Mouse (Mus musculus): ENCODE data around the gene Ptprb. TPM values are rescaled to one million over a fixed set of nuclear protein-coding genes. Genes with fewer than 3 reads are reported as not detected.

The Ptprb gene
- total RNA-seq, 2 experiments from 2014 or later: not detected

DNA sequence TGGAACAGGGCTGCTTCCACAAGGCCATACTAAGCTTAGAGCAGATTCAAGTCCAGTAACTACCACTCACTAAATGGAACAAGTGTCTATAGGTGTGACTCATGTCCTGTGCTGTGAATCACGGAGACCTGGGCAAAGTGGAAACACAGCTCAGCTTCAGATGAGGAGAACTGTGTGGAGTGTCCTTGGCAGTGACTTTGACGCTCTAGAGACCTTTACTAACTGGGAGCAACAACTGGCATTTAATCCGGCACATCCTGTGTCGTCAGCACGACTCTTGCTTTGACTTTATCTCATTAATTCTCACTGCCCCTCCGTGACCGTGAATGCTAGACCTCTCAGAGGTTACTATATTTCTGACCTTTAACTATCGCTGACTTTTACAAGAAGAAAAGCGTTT is 135.5 kb downstream of the Ptprb start:
- no peak for ATAC-seq (replicated peaks; ENCODE audit: low FRiP score, poor library complexity, severe bottlenecking)

DNA sequence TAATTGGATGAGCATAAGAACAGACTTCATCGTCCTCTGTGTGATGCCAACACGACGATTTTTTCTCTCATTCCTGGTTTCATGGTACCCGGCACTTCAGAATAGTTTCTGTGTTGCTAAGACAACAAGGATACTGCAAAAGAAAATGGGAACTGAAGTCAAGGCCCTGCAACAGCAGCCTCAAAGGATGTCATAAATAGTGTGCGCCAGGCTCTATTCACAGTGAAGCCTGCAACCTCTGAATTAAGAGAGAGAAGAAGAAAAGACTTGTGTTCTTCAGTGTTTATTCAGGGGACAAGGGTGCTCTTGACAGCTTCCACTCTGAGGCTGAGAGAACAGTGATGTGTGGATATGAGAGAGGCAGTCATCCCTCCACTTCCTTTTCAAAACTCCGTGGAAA is 140.8 kb downstream of the Ptprb start:
- ATAC-seq (replicated peaks; ENCODE audit: low FRiP score, poor library complexity, severe bottlenecking): no peak

DNA sequence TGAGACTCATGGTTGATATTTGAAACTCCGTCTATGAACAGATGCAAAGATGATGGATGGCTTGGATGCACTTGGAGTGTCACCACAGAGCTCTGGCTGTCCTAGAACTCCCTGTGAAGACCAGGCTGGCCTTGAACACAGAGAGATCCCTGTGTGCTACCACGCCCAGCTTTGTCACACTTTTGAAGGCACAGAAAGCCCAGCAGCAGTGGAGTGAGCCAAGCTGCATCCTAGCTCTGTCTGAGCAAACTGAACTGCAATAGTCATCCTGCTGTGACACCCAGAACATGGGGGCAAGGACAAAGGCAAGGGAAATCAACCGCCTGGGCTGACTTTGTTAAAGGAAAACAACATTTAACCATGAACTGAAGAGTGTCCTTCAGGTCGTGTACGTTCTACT is 141.4 kb downstream of the Ptprb start:
- no peak for ATAC-seq (replicated peaks; ENCODE audit: low FRiP score, poor library complexity, severe bottlenecking)

DNA sequence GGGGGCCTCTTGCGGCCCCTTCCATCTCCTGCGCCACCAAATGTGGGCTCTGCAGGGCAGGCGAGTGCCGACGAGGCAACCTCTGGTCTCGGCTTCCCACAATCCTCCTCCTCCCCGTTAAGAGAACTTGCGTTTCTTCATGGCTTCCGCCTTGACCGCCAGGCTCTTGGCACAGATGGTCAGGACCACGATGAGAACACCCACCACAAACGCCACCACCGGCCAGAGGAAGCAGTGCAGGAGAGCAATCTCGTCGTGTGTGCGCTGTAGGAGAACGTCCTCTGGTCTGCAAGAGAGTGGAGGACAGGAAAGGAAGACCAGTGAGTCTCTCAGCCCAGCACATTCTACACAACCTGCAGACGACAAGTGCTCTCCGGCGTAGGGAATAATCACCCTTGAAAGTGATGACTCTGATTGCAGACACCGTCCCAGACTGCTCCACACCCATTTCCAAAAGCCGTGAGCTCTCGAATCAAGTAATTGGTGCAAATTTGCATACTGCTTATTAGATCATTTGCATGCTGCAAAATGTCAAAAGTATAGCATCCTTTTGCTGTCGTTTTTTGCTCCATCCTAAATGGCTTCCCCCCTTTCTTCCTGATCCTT is 142.9 kb downstream of the Ptprb start:
- no peak for ATAC-seq (replicated peaks; ENCODE audit: low FRiP score, poor library complexity, severe bottlenecking)

DNA sequence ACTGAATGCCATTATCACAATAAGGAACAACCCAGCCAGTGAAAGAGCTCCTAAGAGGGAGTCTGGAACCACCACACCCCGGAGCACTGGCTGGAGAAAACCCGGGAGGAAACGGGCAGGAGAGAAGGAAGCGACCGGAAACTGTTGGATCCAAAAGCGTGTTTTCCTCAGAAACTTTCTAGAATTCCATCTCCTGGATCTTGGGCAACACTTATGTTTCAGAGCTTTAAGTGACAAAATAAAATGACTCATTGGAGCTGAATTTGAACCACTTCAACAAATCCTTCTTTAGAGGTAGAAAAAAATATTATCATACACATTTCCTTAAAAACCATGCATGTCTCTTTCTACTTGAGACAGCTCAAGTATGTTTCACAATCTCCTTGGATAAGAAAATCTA is 145.7 kb downstream of the Ptprb start:
- ATAC-seq (replicated peaks; ENCODE audit: low FRiP score, poor library complexity, severe bottlenecking): no peak

DNA sequence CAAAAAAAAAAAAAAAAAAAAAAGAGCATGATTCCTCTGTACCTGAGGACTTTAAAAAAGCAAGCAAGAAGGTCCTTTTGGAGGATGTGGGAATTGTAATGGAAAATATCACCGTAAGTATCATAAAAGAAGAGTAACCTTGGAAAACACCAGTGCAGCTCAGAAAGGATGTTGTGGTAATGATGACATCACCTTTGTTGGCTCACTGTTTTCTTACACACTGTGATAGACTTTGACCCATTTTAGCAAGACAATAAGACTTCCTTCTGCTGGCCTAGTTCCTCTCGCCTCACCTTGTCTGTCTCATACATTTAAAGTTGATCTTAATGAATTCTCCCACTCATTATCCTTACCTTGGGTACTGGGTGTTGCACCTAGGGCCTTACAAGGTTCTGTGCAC is 147.2 kb downstream of the Ptprb start:
- ATAC-seq (replicated peaks; ENCODE audit: low FRiP score, poor library complexity, severe bottlenecking): no peak

DNA sequence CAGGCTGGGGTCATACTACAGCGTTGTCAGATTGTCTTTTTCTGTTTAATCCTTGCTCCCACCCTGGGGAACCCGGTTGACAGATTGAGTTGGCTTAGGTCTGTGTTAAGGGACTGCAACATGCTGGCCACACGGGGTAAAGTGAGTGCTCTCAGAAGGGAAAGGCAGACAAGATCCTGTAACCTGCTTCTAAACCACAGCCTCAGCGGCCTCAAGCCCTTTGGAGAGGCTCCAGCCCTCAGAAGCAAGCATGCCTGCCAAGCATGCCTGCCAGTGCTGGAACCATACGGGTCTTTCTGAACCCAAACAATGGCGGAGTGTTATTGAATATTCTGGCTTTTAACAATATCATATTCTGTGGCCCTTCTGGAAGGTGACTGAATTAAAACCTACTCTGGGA is 149.6 kb downstream of the Ptprb start:
- ATAC-seq (replicated peaks; ENCODE audit: low FRiP score, poor library complexity, severe bottlenecking): no peak

DNA sequence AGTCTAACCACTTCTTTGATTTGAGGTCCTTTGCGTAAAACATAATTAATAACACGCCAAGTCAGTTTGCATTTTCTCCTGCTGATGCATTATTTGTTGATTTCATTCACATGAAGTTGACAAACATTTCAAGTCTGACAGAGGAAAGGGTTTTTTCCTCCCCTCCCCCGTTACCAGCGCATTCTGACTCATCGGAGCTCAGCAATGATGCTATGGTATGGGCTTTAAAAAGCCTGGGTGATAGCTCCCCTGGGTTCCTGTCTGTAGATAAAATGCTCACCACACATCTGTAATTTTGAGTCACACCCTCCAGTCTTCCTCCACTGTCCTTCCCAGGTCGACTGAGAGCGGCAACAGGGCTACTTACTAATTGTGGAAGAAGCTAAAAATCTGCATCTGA is 150.9 kb downstream of the Ptprb start:
- no peak for ATAC-seq (replicated peaks; ENCODE audit: low FRiP score, poor library complexity, severe bottlenecking)

DNA sequence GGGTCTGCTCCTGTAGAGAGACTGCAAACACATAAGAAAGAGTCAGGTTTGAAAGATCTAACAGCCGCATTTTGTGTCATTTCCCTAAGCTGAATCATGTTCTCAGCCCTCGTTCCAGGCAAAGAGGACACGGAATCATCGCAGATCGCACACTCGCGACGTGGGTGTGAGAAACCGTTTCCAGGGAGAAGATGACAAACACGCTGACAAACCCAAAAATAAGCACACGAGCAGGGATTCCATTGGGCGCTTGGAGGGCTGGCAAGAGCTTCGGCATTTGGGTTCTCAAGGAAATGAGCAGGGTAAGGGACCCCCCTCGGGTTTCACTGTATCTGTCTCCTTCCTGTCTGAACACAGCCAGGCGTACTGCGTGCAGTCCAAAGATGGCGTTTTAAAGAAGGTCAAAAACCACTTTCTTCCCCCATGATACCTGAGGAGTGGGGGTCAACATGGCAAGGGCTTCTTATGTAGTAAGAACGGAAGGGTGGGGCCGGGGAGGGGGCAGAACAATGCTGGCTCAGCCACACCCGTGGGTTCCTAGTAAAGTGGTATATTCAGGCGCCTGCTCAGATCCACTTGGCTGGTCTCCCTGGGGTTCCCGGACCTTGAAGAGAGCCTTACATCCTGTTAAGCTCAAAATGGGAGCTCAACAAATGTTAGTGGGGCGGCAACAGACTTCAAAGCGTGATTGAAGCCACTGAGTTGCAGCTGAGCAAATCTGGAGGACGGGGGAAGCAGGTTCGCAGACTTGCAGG is 152.9 kb downstream of the Ptprb start:
- ATAC-seq (replicated peaks; ENCODE audit: low FRiP score, poor library complexity, severe bottlenecking): no peak

DNA sequence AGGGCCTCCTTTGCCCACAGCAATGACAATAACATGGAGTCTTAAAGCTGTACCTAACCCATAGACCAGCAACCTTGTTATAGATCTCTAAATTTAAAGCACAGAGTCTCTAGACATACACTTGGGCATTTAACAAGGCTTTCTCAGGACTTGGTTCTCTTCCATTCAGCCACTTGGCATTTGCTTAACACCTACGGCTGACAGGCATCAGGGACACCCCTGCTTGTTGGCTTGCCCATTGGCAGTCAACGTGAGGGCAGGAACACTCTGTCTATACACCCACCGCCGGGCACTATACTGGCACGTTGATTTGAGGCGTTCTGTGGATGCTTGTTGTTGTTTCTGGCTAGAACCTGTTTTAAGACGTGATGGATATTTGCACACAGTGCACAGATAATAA is 157.1 kb downstream of the Ptprb start:
- no peak for ATAC-seq (replicated peaks; ENCODE audit: low FRiP score, poor library complexity, severe bottlenecking)

DNA sequence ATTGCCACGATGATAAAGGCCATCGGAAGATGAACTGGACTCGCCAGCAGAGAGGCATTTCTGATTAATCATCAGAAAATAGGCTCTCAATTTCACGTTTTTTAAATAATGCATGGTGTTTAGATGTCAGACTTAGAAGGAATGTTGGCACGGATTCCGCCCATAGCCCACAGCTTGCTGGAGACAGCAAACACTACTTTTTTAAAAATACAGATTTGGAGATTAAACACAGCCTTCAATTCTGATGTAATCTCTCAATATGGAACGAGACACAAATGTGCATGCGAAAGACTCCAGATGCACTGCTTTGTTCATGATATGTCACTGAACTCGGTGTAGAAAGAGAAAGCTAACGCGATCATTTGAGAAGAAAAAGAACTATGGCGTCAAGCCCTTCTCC is 160.1 kb downstream of the Ptprb start:
- ATAC-seq (replicated peaks; ENCODE audit: low FRiP score, poor library complexity, severe bottlenecking): no peak

Other genes with a start within 250 kb of the Ptprb start
- not detected in 2 replicates for gene 4933416C03Rik, start 161.6 kb upstream of the Ptprb start, total RNA-seq (2015; ENCODE audit: low replicate concordance)
- 2.9 TPM in 1 of 2 replicates, not detected in the other for gene 4933416C03Rik, start 161.6 kb upstream of the Ptprb start, total RNA-seq (2017; ENCODE audit: low replicate concordance)
- not detected in 2 replicates for gene Kcnmb4, start 198.4 kb downstream of the Ptprb start, total RNA-seq (2015; ENCODE audit: low replicate concordance)
- 1.4 TPM in 1 of 2 replicates, not detected in the other for gene Kcnmb4, start 198.4 kb downstream of the Ptprb start, total RNA-seq (2017; ENCODE audit: low replicate concordance)